Mouse (Mus musculus) T-helper 1 cell (primary cell): ENCODE data around the gene Eif4g1.

ENCODE experiments used
- in situ Hi-C: fragments of 300-600 bp; cut with MboI, MseI; formaldehyde crosslinking; loops from one replicate; pipeline ENCODE4 v1.15.1; 2025; ENCODE audit warnings: high pct_unique_total_duplicates

The Eif4g1 gene

GRCm38 (mm10) chr16:20672500-20672902 is 4.4 kb downstream of the Eif4g1 start:
- in situ Hi-C loops: no loop called here

GRCm38 (mm10) chr16:20672965-20673705 is 5.0 kb downstream of the Eif4g1 start:
- in situ Hi-C loops: no loop called here

- in situ Hi-C loops: no loop called here
Observed at GRCm38 (mm10) chr16:20673706-20674303, 5.7 kb downstream of the Eif4g1 start.

- in situ Hi-C loops: no loop called here
Observed at GRCm38 (mm10) chr16:20675213-20675612, 7.1 kb downstream of the Eif4g1 start.

- in situ Hi-C loops: no loop called here
Observed at GRCm38 (mm10) chr16:20676702-20677101, 8.6 kb downstream of the Eif4g1 start.

- in situ Hi-C loops: no loop called here
Observed at GRCm38 (mm10) chr16:20677380-20677779, 9.3 kb downstream of the Eif4g1 start.

- in situ Hi-C loops: no loop called here
Observed at GRCm38 (mm10) chr16:20677974-20678675, 10.0 kb downstream of the Eif4g1 start.

GRCm38 (mm10) chr16:20690774-20691173 is 22.7 kb downstream of the Eif4g1 start:
- in situ Hi-C loops: no loop called here

- in situ Hi-C loops: no loop called here
Observed at GRCm38 (mm10) chr16:20691617-20692016, 23.5 kb downstream of the Eif4g1 start.

GRCm38 (mm10) chr16:20692241-20692965 is 24.3 kb downstream of the Eif4g1 start:
- in situ Hi-C loops: no loop called here

- in situ Hi-C loops: no loop called here
Observed at GRCm38 (mm10) chr16:20693111-20693701, 25.1 kb downstream of the Eif4g1 start, which contains the start of gene Fam131a. TSS of gene Fam131a (plus strand) at chr16:20693241.

GRCm38 (mm10) chr16:20694781-20695180 is 26.7 kb downstream of the Eif4g1 start:
- in situ Hi-C loops: no loop called here

- in situ Hi-C loops: no loop called here
Observed at GRCm38 (mm10) chr16:20695622-20696323, 27.7 kb downstream of the Eif4g1 start.

- in situ Hi-C loops: no loop called here
Observed at GRCm38 (mm10) chr16:20699266-20699665, 31.2 kb downstream of the Eif4g1 start.

GRCm38 (mm10) chr16:20700036-20700435 is 31.9 kb downstream of the Eif4g1 start:
- in situ Hi-C loops: no loop called here

- in situ Hi-C loops: no loop called here
Observed at GRCm38 (mm10) chr16:20701316-20701715, 33.2 kb downstream of the Eif4g1 start.

- in situ Hi-C loops: no loop called here
Observed at GRCm38 (mm10) chr16:20701729-20702521, 33.8 kb downstream of the Eif4g1 start.

GRCm38 (mm10) chr16:20702522-20702893 is 34.4 kb downstream of the Eif4g1 start:
- in situ Hi-C loops: no loop called here

GRCm38 (mm10) chr16:20703071-20703470 is 35.0 kb downstream of the Eif4g1 start:
- in situ Hi-C loops: no loop called here
